Mouse (Mus musculus) granulocyte monocyte progenitor cell, adult 5-6 weeks (primary cell): ENCODE data around the gene Slc35d2. TPM values are rescaled to one million over a fixed set of nuclear protein-coding genes. Genes with fewer than 3 reads are reported as not detected.
A peak's percentile ranks its signal among the peaks of the same experiment; 100 is the strongest.

Experiments used
- ATAC-seq: replicated peaks from 2 replicates; pipeline ENCODE4 v1.8.0; 2016; ENCODE audit warnings: mild to moderate bottlenecking, moderate TSS enrichment, inconsistent platforms; ENCODE audit not compliant: poor library complexity, severe bottlenecking
- total RNA-seq, 2 experiments: library from RNA; stranded (forward) in 1 of 2; stranded (reverse) in 1 of 2; fragments of 200-712, 200-1000 nt in 1 of 2; fragments of >200 nt in 1 of 2; fragmentation: Nextera tagmentation in 1 of 2; gene quantifications; 2 replicates each; pipeline ENCODE4 v1.2.3; 2014 to 2017

Slc35d2 gene
- total RNA-seq, 2 experiments from 2014 or later, result 5.8 TPM; not detected in 1

DNA sequence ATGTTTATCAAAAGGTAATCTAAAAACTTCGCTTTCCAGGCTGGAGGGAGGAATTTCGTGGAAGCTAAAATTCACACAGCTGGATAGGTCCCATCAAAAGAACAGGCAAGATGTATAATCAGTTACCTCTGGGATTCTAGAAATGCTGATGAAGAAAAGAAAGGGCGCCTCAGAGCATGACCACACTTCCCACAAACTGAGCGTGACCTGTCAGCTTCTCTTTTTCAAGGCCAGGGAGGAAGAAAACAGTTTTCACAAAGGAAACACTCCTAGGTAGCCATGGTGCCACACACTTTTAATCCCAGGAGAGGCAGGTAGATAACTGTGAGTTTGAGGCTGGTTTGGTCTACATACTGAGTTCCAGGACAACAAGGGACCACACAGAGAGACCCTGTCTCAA, 8.4 kb downstream of the Slc35d2 start:
- peak; percentile 52 for ATAC-seq

- ATAC-seq, result no peak
These were observed 11.7 kb downstream of the Slc35d2 start for GRCm38 (mm10) chr13:64117442-64117841.

GRCm38 (mm10) chr13:64110421-64110820, 18.7 kb downstream of the Slc35d2 start:
- no peak for ATAC-seq

DNA sequence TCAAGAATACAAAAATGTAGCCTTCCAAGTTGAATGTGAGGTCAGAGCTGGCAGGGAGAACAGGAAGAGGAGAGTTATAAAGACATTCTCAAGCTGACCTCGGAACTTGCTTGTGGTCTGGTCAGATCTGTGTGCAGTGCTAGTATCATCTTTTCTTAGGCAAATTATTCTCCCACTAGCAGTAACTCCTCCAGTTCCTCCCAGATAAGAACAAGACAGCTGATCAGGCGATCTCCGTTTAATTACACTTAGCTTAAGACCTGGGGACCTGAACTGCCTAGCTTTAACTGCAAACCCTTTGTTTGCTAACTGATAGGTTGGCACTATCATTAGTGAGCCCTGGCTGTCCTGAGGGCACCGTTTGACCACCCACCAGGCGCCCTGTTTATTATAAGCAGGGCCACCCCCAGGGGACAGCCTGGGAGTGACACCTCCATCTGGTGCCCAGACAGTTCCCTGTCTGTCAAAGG, 20.8 kb downstream of the Slc35d2 start:
- ATAC-seq, result peak; percentile 27; the same call in 1 of the 2 replicates

GRCm38 (mm10) chr13:64107535-64107934, 21.6 kb downstream of the Slc35d2 start:
- ATAC-seq, result peak; percentile 72

GRCm38 (mm10) chr13:64107105-64107504, 22.1 kb downstream of the Slc35d2 start:
- ATAC-seq, result no peak

GRCm38 (mm10) chr13:64105690-64106089, 23.5 kb downstream of the Slc35d2 start:
- ATAC-seq, result no peak

GRCm38 (mm10) chr13:64100186-64100585, 29.0 kb downstream of the Slc35d2 start:
- peak; percentile 79 for ATAC-seq

DNA sequence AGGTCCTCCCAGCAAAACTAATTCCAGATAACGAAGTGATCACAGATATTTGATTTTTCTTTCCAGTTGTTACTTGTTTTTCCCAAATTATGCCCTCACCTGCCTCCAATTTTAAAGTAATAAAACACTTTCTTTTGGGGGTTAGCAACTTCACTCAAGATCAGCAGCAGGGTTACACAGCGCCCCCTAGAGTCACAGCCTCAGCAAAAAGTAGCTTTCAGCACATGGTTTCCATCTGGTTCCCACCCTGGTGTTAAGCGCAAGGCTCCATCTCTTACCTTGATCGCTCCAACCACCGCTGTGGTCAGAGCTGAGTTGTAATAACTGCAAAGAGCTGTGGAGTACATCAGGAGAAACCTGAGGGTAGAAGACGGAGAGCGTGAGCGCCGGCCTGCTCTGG, 30.2 kb downstream of the Slc35d2 start:
- ATAC-seq, result peak; percentile 55; the same call in 1 of the 2 replicates

GRCm38 (mm10) chr13:64093341-64093740, 35.8 kb downstream of the Slc35d2 start:
- peak; percentile 69 for ATAC-seq

GRCm38 (mm10) chr13:64092752-64093151, 36.4 kb downstream of the Slc35d2 start:
- no peak for ATAC-seq

GRCm38 (mm10) chr13:64092141-64092540, 37.0 kb downstream of the Slc35d2 start:
- no peak for ATAC-seq

DNA sequence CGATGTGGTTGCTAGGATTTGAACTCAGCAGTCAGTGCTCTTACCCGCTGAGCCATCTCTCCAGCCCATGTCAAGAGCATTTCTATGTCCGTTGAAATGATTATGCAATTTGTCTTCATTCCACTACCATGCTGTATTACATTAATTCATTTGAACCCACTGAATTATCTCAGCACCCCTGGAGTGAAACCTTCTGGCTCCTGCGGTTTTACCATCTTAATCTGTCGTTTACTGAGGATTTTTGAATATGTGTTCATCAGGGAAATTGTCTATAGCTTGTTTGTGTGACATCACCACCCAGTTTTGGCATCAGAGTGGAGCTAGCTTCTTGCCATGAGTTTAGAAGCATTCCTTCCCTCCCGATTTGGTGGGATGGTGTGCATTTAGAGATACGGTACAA, 38.2 kb downstream of the Slc35d2 start:
- ATAC-seq, result no peak

- ATAC-seq, result no peak
These were observed 38.9 kb downstream of the Slc35d2 start for GRCm38 (mm10) chr13:64090278-64090677.

GRCm38 (mm10) chr13:64089130-64089529, 40.0 kb downstream of the Slc35d2 start, which contains the start of gene Hsd17b3:
Hsd17b3 (minus strand) TSS chr13:64089230.
- no peak for ATAC-seq

GRCm38 (mm10) chr13:64088057-64088456, 41.1 kb downstream of the Slc35d2 start:
- ATAC-seq, result no peak

GRCm38 (mm10) chr13:64086036-64086435, 43.1 kb downstream of the Slc35d2 start:
- no peak for ATAC-seq

DNA sequence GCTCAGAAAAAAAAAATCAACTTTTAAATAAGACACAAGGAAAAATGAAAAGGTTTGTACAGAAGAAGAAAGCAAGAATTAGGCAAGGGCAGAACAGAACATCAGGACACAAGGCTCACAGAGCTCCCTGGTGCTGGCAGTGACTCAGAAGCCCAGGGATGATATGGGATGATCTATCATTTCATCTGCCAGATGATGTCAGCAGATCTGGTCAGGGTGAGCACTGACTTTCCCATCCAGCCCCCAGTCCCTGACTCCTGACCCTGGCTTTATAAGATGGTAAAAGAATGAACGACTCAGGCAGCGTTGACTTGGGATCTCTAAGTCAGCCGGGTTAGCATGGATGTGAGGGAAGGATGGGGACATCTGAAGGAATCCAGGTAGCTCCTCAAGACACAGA, 45.8 kb downstream of the Slc35d2 start:
- ATAC-seq, result no peak

DNA sequence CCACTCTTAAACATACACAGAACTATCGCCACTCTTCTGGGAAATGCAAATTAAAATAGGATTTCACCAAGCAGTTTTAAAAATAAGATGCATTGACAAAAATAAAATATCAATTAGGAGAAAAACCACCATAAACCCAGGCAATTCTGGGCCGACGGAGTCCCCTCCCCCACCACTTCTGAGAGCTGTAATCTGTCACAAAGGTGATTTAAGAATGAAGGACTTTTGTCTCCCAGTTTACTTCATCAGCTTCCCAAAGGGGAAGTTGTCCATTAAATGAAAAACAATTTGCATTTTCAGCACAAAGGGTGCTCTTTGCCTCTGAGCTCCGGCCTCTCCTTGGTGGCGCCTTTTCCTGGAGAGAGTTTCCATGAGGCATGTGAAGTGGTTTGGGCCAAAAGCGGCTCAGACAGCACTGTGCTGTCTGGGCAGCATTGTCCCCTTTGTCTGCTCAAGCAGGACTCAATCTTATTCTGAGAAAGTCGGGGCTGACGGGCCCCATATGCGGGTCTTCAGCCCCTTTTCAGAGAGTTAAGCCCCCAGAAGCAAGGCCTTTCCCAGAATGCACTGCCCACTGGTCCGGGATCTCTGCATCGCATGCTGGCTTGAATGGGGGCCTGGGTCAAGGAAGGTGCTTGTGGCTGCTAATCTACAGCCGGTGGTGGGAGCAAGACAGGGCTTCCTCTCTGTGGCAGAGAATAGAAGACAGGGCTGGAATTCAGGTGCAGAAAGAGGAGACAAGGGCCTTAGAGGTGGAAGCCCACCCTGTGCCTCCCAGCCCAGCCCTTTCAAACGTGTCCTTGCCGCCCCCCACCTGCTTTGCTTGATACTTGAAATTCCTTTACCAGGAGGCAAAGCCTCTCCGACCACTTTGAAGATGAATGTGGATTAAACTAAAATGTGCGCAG, 47.9 kb downstream of the Slc35d2 start:
- ATAC-seq, result no peak

GRCm38 (mm10) chr13:64077591-64077990, 51.6 kb downstream of the Slc35d2 start:
- ATAC-seq, result no peak

DNA sequence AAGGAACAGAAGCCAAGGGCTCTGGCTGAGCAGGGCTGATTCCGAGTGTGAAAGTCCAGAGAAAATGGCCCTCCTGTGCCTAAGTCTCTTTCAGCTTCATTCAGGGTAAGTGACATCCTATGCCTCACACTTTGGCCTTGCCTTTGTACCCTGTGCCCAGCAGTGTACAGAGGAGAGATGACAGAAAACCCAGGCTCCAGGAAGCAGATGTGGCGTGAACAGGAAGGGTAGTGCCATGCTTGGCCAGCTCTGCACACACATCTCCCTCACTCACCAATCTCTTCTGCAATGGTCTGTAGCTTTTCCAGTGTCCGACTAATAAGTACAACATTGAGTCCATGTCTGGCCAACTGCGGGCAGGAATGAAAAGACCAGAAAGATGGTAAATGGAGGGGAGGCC, 53.1 kb downstream of the Slc35d2 start:
- no peak for ATAC-seq

DNA sequence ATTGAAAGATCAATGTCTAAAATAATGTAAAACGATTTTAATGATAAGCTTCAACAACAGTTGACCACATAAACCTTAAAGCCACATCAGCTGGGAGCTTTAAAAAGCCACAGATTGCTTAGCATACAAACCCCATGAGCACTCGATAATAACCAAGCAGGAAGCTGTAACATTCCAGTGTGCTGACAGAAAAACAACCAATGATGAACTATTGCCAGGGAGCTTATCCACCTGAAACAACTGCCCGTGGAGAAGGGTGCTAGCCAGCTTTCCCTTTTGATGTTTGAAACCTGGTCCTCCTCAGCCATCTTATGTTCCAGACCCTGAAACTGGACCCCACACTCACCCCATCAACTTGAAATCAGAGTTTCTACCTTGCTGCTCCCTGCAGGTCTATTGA, 62.5 kb downstream of the Slc35d2 start:
- no peak for ATAC-seq
